Mouse (Mus musculus) embryonic facial prominence, embryonic 11.5 days (tissue): ENCODE measurements around the gene Ubap2l. TPM values are rescaled to one million over a fixed set of nuclear protein-coding genes. Genes with fewer than 3 reads are reported as not detected.

Source experiments
- ATAC-seq: fragments of 200-750 bp; cut with Nextera tagmentation; replicated peaks from 2 replicates; pipeline ENCODE4 v1.8.0; 2017; ENCODE audit warnings: low read depth; ENCODE audit not compliant: insufficient number of reproducible peaks, low FRiP score, low TSS enrichment
- DNase-seq: peaks from one replicate; pipeline ENCODE4 v3.0.0-alpha.2; 2015; ENCODE audit warnings: low spot score
- H3K27ac ChIP-seq: fragments of 300-500 bp; sonication (generic); replicated peaks from 2 replicates; pipeline ENCODE4 v1.5.1; 2014; ENCODE audit warnings: mild to moderate bottlenecking, low read depth, low read length, control low read depth
- H3K27me3 ChIP-seq: fragments of 300-500 bp; sonication (generic); 2 replicates; pipeline ENCODE4 v1.6.1; 2014; ENCODE audit warnings: mild to moderate bottlenecking, low read length, moderate library complexity, mixed read lengths; ENCODE audit not compliant: control insufficient read depth, insufficient read depth
- H3K36me3 ChIP-seq: fragments of 300-500 bp; sonication (generic); replicated peaks from 2 replicates; pipeline ENCODE4 v1.6.1; 2014; ENCODE audit warnings: low read depth, mild to moderate bottlenecking, low read length, moderate library complexity, mixed read lengths; ENCODE audit not compliant: control insufficient read depth, insufficient read depth
- H3K4me1 ChIP-seq: fragments of 300-500 bp; sonication (generic); 2 replicates; pipeline ENCODE4 v1.6.1; 2014; ENCODE audit warnings: low read length, mixed read lengths; ENCODE audit not compliant: control insufficient read depth, insufficient read depth
- H3K4me2 ChIP-seq: fragments of 300-500 bp; sonication (generic); 2 replicates; pipeline ENCODE4 v1.6.1; 2014; ENCODE audit warnings: low read depth, mild to moderate bottlenecking, control low read depth, low read length, moderate library complexity
- H3K4me3 ChIP-seq: fragments of 300-500 bp; sonication (generic); 2 replicates; pipeline ENCODE4 v1.5.1; 2014; ENCODE audit warnings: low read depth, low read length, control low read depth
- H3K9ac ChIP-seq: fragments of 300-500 bp; sonication (generic); replicated peaks from 2 replicates; pipeline ENCODE4 v1.6.1; 2014; ENCODE audit warnings: mild to moderate bottlenecking, control low read depth, low read length
- H3K9me3 ChIP-seq: fragments of 300-500 bp; sonication (generic); replicated peaks from 2 replicates; pipeline ENCODE4 v1.6.1; 2016; ENCODE audit warnings: mild to moderate bottlenecking, low read length, inconsistent platforms, mixed read lengths; ENCODE audit not compliant: control insufficient read depth
- whole genome bisulfite sequencing: fragments of 180-500 bp; shearing (Covaris S2); extraction: QIAGEN DNeasy Blood & Tissue Kit; methylation state at CpG from one replicate; pipeline ENCODE4 v1.1.7; 2014; 5-methylcytosine and 5-hydroxymethylcytosine counted together
- polyA plus RNA-seq: library from polyadenylated mRNA; unstranded; fragments of >200 nt; fragmentation: Nextera tagmentation; extraction: Ambion mirVana; gene quantifications from 2 replicates; pipeline ENCODE4 v1.2.1, GENCODE M21; 2014

Ubap2l gene
- 221 and 227 TPM in 2 replicates for polyA plus RNA-seq

DNA sequence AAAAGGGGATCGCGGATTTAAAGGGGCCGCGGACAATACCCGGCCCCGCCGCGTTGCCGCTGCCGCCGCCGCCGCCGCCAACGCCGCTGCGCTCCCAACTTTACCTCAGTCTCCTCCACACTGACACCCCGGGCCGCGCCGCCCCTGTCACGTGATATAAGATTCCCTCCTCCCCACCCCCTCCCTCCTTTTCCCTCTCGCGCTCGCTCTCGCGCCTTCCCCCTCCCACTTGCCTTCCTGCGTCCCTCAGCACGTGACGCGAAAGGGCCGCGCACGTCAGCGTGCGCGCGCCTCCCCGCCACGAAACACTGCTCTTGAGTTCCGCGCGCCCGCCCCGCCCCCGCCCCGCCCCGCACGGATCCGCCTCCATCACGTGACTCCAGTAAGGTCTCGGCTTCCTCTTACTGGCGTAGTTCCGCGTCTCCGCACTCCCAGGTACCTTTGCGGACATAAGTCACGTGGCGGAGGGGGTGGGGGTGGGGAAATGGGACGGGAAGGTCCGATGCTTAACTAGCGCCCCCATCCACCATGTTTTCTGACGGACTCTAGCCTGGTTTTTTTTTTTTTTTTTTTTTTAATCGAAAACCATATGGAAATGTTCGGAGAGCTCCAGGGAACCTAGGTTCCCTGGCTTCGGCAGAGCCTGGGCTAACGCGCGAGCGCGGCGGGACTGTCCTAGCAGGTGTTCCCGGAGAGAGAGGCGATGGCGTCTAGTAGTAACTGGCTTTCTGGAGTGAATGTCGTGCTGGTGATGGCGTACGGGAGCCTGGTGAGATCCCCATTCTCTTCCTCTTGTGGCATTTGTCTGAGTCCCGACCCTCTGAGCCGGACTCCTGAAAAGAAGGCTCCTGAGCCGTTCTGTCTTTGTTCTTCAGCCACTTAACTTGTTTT, at the start of gene Ubap2l:
Gene Ubap2l (minus strand): TSS at position 278 of the 891 bp plus-strand sequence.
- H3K9ac ChIP-seq, result peak within 1 kb of the TSS; percentile 86
- H3K4me3 ChIP-seq, result peak within 1 kb of the TSS; percentile 89
- no peaks in the 10 kb centered on the region for H3K9me3 ChIP-seq
- H3K27ac ChIP-seq, result peak within 1 kb of the TSS; percentile 90
- DNase-seq, result peak; percentile 99
- H3K36me3 ChIP-seq, result no peaks in the 10 kb centered on the region; the same call in 1 of the 2 replicates
- WGBS, result under 1% methylated on average over 79 of the region's 81 CpGs
- H3K4me2 ChIP-seq, result peak within 1 kb of the TSS; percentile 59
- H3K4me1 ChIP-seq, result 0 out of 2 replicates have a peak, but pooled peaks cover 2% of the 10 kb centered on the region
- peak; percentile 91 for ATAC-seq
- no peaks in the 10 kb centered on the region for H3K27me3 ChIP-seq

DNA sequence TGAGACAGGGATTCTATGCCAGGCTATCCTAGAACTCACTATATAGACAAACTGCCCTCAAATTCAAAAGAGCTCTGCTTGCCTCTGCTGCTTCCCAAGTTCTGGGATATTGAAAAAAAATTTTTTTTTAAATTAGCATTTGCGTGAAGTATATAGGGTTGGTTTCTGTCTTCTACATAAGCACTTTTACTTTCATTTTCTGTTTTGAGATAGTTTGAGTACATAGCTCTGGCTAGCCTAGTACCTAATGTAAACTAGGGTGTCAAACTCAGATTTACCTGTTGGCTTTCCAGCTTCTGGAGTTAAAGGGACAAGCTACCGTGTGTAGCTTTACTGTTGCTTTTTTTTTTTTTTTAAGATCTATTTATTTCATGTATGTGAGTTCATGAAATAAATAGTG, 49.2 kb upstream of the Ubap2l start:
- no peak for DNase-seq
- Histone ChIP-seq H3K36me3 (peaks cover 9% of the 10 kb centered on the region), H3K9me3 (no peaks in the 10 kb centered on the region), H3K4me3 (no peak overlapping the region), H3K9ac (no peak overlapping the region), H3K27ac (no peak overlapping the region), H3K27me3 (no peaks in the 10 kb centered on the region), H3K4me2 (no peak overlapping the region), H3K4me1 (no peaks in the 10 kb centered on the region)
- WGBS, result 95% methylated on average over 2 of the region's 2 CpGs
- no peak for ATAC-seq

DNA sequence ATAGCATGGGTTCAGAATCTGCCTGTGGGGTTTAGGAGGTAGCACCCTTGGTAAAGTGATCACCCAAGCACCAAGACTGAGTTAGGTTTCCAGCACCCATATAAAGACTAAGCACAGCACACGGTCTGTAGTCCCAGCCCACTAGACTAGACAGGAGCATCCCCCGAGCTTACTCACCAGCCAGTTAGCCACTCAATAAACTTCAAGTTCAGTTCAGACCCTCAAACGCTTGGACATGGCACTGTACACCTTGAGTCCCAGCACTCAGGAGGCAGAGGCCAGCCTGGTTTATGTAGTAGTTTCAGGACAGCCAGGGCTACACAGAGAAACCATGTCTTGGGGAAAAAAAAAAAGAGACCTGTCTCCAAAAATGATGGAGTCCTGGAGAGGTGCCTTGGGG, 48.6 kb upstream of the Ubap2l start:
- peaks cover 10% of the 10 kb centered on the region for H3K36me3 ChIP-seq
- no peak overlapping the region for H3K4me2 ChIP-seq
- H3K9me3 ChIP-seq, result no peaks in the 10 kb centered on the region
- no peak overlapping the region for H3K9ac ChIP-seq
- 86% methylated on average over 3 of the region's 3 CpGs for WGBS
- DNase-seq (no peak), ATAC-seq (no peak)
- no peak overlapping the region for H3K4me3 ChIP-seq
- H3K4me1 ChIP-seq, result no peaks in the 10 kb centered on the region
- H3K27me3 ChIP-seq, result no peaks in the 10 kb centered on the region
- H3K27ac ChIP-seq, result no peak overlapping the region

DNA sequence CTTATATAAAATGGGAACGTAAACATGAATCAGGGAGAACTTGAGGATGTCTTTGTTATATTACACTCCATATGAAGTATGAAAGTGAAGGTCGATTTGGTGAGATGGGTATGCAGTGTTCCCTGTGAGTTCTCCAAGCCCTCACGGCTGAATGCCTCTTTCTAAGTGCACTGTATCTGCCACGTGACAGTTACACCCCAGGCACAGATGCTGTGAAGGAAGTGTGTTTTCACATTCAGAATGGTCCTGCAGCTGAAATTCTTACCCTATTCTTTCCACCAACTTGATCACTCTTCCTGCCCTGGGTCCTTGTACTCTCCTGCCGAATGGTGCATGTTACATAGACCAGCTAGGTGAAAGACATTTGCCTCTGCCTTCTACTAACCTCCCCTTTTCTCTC, 45.5 kb upstream of the Ubap2l start:
- Histone ChIP-seq H3K4me1 (no peaks in the 10 kb centered on the region), H3K27me3 (no peaks in the 10 kb centered on the region), H3K9ac (no peak overlapping the region), H3K36me3 (peaks cover 17% of the 10 kb centered on the region), H3K4me3 (no peak overlapping the region), H3K27ac (no peak overlapping the region), H3K4me2 (no peak overlapping the region), H3K9me3 (no peaks in the 10 kb centered on the region)
- ATAC-seq (no peak), DNase-seq (no peak)
- WGBS, result 90% methylated on average over 5 of the region's 5 CpGs

DNA sequence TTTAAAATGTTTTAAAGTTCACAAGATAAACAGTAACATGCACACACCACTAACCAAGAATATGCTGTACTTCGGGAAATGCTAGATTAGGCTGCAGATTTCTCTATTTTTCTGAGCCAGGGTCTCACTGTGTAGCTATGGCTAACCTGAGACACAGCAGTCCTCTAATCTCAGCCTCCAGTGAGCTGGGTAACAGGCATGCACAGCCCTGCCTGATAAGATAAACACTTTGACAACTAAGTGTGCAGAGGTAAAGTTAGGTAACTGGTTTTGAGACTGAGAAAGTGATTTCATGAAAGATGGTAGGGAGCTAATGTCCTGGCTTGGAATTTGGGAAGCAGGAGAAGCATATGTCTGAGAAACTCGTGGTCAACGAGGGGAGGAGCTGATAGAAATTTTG, 42.0 kb upstream of the Ubap2l start:
- DNase-seq (no peak), ATAC-seq (no peak)
- Histone ChIP-seq H3K4me1 (no peaks in the 10 kb centered on the region), H3K9ac (no peak overlapping the region), H3K27me3 (no peaks in the 10 kb centered on the region), H3K36me3 (peaks cover 31% of the 10 kb centered on the region), H3K4me2 (no peak overlapping the region), H3K27ac (no peak overlapping the region), H3K9me3 (no peaks in the 10 kb centered on the region), H3K4me3 (no peak overlapping the region)
- WGBS, result 92% methylated on average over 3 of the region's 3 CpGs

DNA sequence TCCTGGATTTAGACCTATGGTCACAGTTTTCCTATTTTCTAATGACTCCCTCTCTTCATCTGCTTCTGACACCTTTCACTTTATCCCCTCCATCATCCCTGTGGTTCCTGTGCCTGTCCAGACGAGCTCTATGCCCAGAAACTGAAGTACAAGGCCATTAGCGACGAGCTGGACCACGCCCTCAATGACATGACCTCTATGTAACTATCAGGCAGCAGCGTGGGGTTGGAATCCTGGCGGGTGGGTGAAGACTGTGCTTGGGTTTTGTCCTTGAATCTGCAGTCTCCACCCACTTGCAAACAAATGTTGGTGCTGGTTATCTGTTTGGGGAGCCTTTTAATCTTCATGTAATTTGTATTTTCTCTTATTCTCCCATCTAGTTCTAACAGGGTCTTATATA, 38.5 kb upstream of the Ubap2l start:
- Histone ChIP-seq H3K4me2 (no peak overlapping the region), H3K4me1 (no peaks in the 10 kb centered on the region), H3K27me3 (no peaks in the 10 kb centered on the region), H3K9me3 (no peaks in the 10 kb centered on the region), H3K27ac (no peak overlapping the region), H3K4me3 (no peak overlapping the region), H3K9ac (no peak overlapping the region), H3K36me3 (peaks cover 28% of the 10 kb centered on the region)
- no peak for ATAC-seq
- DNase-seq, result no peak
- 94% methylated on average over 6 of the region's 6 CpGs for WGBS

DNA sequence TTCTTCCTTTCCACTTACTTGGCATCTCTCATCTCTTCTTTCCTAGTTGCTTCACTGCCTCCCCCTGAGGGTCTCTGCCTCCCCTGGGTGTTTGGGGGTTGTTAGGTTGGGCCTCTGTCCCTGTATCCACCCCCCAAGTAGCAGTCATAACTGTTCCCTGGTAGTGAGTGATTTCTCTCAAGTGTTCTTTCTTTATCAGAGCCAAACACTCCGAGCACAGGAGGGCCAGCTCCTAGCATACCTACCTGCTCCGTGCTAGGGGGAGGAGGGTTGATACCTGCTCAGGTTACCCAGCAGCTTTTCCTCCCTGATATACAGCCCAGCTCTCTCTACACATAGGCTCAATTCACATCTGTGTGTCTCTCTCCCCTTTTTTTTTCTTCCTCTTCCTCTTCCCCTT, 36.2 kb upstream of the Ubap2l start:
- no peaks in the 10 kb centered on the region for H3K9me3 ChIP-seq
- no peaks in the 10 kb centered on the region for H3K4me1 ChIP-seq
- H3K9ac ChIP-seq, result no peak overlapping the region
- ATAC-seq, result no peak
- no peak overlapping the region for H3K27ac ChIP-seq
- H3K4me3 ChIP-seq, result no peak overlapping the region
- no peaks in the 10 kb centered on the region for H3K27me3 ChIP-seq
- 96% methylated on average over 2 of the region's 2 CpGs for WGBS
- peaks cover 24% of the 10 kb centered on the region for H3K36me3 ChIP-seq
- H3K4me2 ChIP-seq, result no peak overlapping the region
- no peak for DNase-seq

DNA sequence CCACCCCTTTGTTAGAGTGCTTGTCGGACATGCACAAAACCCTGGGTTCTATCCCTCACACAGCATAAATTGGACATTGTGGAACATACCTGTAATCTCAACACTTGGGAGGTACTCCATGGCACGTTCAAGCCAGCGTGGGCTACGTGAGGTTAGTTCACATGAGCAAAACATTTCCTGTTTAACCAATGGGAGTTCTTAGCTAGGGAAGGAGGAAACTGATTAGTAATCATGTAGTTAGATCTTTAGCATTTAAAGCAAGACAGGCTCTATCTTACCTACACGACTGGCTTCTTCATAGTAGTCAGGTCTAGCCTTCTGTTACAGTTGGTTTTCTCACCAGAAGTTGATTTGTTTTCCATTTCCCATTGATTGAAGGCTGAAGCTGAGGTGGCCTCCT, 33.6 kb upstream of the Ubap2l start:
- Histone ChIP-seq H3K36me3 (peaks cover 12% of the 10 kb centered on the region), H3K27me3 (no peaks in the 10 kb centered on the region), H3K27ac (no peak overlapping the region), H3K4me1 (no peaks in the 10 kb centered on the region; the same call in 1 of the 2 replicates), H3K4me3 (no peak overlapping the region), H3K9ac (no peak overlapping the region), H3K9me3 (no peaks in the 10 kb centered on the region), H3K4me2 (no peak overlapping the region)
- ATAC-seq (no peak), DNase-seq (no peak)
- WGBS, result 94% methylated on average over 5 of the region's 5 CpGs
